15 mouse cellular contexts compared by ENCODE assay signal in the genomic region with DNA sequence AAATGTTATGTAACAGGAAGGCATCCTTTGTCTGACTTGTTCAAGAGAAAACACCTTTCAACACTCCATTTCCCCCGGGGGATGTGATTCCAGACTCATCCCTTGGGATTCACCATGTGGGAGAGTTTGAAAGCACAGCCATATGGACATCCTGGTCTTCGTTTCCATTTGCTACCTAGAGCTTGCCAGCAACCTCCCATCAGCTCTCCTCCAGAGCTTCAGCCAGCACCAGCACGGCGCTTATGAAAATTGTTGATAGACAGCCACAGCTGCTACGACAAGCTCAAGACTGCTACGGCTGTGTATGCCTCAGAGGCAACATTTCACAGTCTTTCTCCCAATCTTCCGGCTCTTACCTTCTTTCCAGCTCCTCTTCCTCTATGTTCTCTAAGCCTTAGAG.
DNase-seq lines count a peak whose midpoint lies in the region; TF ChIP-seq lines count a peak whose summit lies in the region.
"Had no signal": no experiment of that assay in that cellular context is flagged by ENCODE, and none has a peak within 500 bp of the region (broad histone marks: within the 10 kb centered on the region; RNA-seq: fewer than 3 reads in every experiment).

No protein-coding gene starts in this region.

- H3K9me3 ChIP-seq in hindbrain, embryonic 10.5 days: no peaks in the 10 kb centered on the region
- H3K9me3 ChIP-seq: liver, embryonic 12.5 days; stomach, embryonic 15.5 days had no signal

- WGBS in hindbrain, embryonic 10.5 days: 81% methylated on average over 7 of the region's 7 CpGs

- H3K79me2 ChIP-seq in myocyte (ENCODE audit: control insufficient read depth, insufficient read depth): no peaks in the 10 kb centered on the region

- no peak for TF ChIP-seq POLR2A in myocyte (IDR thresholded peaks at IDR 0.05; ENCODE audit: insufficient read length, low read depth)

- no peak overlapping the region for H3K4me3 ChIP-seq in myocyte
- no peak overlapping the region for H3K4me3 ChIP-seq in hindbrain, embryonic 10.5 days
- H3K4me3 ChIP-seq: liver, embryonic 12.5 days; stomach, embryonic 15.5 days had no signal

- no peaks in the 10 kb centered on the region for H3K27me3 ChIP-seq in myocyte (ENCODE audit: control insufficient read depth, insufficient read depth, insufficient read length)
- peaks cover 22% of the 10 kb centered on the region; the same call in 1 of the 2 replicates for H3K27me3 ChIP-seq in hindbrain, embryonic 10.5 days (ENCODE audit: insufficient read depth, poor library complexity, severe bottlenecking)
- H3K27me3 ChIP-seq: liver, embryonic 12.5 days; stomach, embryonic 15.5 days had no signal

- no peaks in the 10 kb centered on the region for H3K36me3 ChIP-seq in myocyte (ENCODE audit: control insufficient read depth, insufficient read depth)
- no peaks in the 10 kb centered on the region for H3K36me3 ChIP-seq in hindbrain, embryonic 10.5 days
- H3K36me3 ChIP-seq: liver, embryonic 12.5 days; stomach, embryonic 15.5 days had no signal

- no peak overlapping the region for H3K4me2 ChIP-seq in myocyte (ENCODE audit: low read depth)
- H3K4me2 ChIP-seq: hindbrain, embryonic 14.5 days; liver, embryonic 12.5 days; stomach, embryonic 15.5 days had no signal

- no peak overlapping the region for H3ac ChIP-seq in myocyte (ENCODE audit: control insufficient read depth, insufficient read length)

- no peak overlapping the region for H3K27ac ChIP-seq in hindbrain, embryonic 10.5 days
- H3K27ac ChIP-seq: hindbrain, embryonic 14.5 days; liver, embryonic 12.5 days; macrophage; stomach, embryonic 15.5 days had no signal

- H3K4me1 ChIP-seq in hindbrain, embryonic 10.5 days (replicated peaks): peaks cover 16% of the 10 kb centered on the region
- H3K4me1 ChIP-seq: liver, embryonic 12.5 days; stomach, embryonic 15.5 days had no signal

- DNase-seq in cerebellum, adult 9-11 months: peak; percentile 26
- DNase-seq in cerebellum, postnatal 25 days: no peak
- DNase-seq in heart, adult 9 months (ENCODE audit: low spot score in 2 of 2): peak; percentile 40 to 44
- DNase-seq in heart, postnatal 25 days (ENCODE audit: low spot score): no peak
- DNase-seq in gastrocnemius, postnatal 25 days: peak; percentile 21
- DNase-seq in kidney, adult 11 months: no peak
- DNase-seq in hindbrain, embryonic 10.5 days (ENCODE audit: low spot score): no peak
- DNase-seq: adrenal gland, postnatal 25 days; embryo, embryonic 11 days; kidney, postnatal 10 days had no signal

- intact Hi-C loops in heart, postnatal 25 days (cut with DNase I): no loop called here

TF ChIP-seq in myocyte, 11 proteins besides CTCF, POLR2A, EP300 and RAD21:
- TF ChIP-seq REST (IDR thresholded peaks at IDR 0.05; ENCODE audit: insufficient read depth, insufficient read length) (no peak), TCF12 (IDR thresholded peaks at IDR 0.05; ENCODE audit: insufficient read depth, poor library complexity, severe bottlenecking) (peak; percentile 11), MYOD1 (IDR thresholded peaks at IDR 0.05; ENCODE audit: control insufficient read depth in 1 of 3, insufficient read length in 2 of 3, low read depth in 2 of 3) (peak; percentile 67 to 91 (median 69))
TF ChIP-seq in myocyte: peak in this region for 2.

Comparison
In these comparisons a context has a peak if more than half of its experiments do, and no peak if none do; other contexts are left out.
1. DNase-seq: peak in cerebellum, adult 9-11 months (single experiment), heart, adult 9 months (2 of 2) and gastrocnemius, postnatal 25 days (single experiment); none in cerebellum, postnatal 25 days (0 of 2), heart, postnatal 25 days (single experiment), kidney, adult 11 months (single experiment) and hindbrain, embryonic 10.5 days (single experiment).